Mouse (Mus musculus): ENCODE measurements around the gene Asz1. TPM values are rescaled to one million over a fixed set of nuclear protein-coding genes. Genes with fewer than 3 reads are reported as not detected.

Gene Asz1
- not detected in 2 replicates for polyA plus RNA-seq (2012; ENCODE audit: low replicate concordance)

DNA sequence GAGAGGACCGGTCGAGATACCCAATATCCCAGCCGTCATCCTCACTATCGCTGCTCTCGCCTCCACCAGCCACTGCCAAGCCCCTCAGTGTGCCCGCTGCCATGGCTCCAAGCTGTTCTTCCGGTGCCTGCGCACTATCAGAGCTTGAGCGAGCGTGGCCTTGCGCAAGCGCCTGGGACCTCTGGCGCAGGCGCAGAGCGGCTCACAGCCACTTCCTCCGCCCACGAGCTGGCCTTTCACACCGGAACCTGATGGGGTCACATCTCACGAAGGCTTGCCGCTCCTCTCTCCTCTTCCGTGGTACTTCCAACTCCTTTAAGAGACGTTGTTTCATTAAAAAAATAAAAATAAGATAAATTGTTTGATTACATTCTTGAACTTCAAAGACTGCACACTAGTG lies at the start of gene Asz1:
Gene Asz1, minus strand, starts transcription at position 128 of the 400 bp plus-strand sequence.

DNA sequence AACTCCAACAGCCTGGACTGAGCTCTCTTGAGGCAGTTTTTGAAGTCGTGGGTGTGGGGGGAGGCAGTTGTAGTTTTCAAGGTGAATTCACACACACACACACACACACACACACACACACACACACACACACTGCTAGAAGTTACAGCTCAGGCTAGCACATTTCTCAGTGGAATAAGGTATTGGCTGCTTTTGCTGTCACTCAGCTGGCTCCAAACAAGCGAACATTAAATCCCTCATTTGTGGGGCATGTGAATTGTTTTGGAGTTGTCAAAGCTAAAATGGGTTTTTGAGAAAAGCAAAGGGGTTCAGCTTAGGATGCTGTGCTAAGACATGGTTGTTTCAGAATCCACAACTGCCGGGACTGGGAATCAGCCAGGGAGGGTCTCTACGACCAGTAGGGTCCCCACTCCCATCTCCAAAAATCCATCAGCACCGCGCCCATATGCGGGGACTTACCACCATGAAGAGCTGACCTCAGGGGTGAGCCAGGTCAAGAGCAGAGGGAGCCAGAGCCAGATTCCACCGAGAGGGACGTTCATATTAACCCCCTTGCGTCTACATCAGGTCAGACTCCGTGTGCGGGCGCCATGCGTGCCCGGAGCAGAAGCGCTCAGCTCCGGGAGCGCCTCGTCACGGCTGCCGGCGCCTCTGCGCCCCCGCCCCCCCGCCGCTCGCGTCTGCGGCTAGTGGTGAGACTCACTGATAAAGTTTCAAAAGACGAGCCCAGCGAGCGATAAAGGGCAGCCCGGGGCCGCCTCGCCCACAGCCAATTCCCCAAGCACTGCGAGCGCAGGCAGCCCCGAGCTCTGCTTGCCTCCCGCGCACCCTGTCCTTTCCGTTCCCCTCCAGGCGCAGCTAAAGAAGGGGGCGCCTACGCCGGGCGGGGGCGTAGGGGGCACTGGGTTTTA lies 78.9 kb downstream of the Asz1 start, which contains the start of gene Wnt2:
Gene Wnt2, minus strand, starts transcription at position 840 of the 911 bp plus-strand sequence.

Other genes with a start within 250 kb of the Asz1 start
- gene Wnt2, start 78.5 kb downstream of the Asz1 start, polyA plus RNA-seq (2012; ENCODE audit: low replicate concordance): 0.10 TPM in 1 of 2 replicates, not detected in the other
- not detected in 2 replicates for gene Cftr, start 61.6 kb upstream of the Asz1 start, polyA plus RNA-seq (2012; ENCODE audit: low replicate concordance)